Mouse (Mus musculus): Measurements from ENCODE around the gene Plgrkt. TPM values are rescaled to one million over a fixed set of nuclear protein-coding genes. Genes with fewer than 3 reads are reported as not detected.
A peak's percentile ranks its signal among the peaks of the same experiment; 100 is the strongest.

Gene Plgrkt
- polyA plus RNA-seq, 1 experiment from 2014 or later: 68.4 TPM

DNA sequence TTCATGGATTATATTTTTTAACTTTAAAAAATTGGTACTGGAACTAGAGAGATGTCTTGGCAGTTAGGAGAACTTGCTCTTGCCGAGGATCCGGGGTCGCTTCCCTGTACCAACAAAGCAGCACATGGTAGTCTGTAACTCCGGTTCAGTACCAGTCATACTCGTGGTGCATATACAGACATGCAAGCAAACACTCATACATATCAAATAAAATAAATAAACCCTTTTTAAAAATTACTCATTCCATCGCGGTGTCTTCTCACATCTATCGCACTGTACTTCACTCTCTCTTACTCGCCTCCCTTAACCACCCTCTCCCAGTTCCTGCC is 41.4 kb downstream of the Plgrkt start:
- Histone ChIP-seq H3K36me3 (ENCODE audit: control insufficient read depth, insufficient read depth, low read length) (no peaks in the 10 kb centered on the region), H3K4me3 (ENCODE audit: low read depth, low read length) (no peak overlapping the region), H3K4me2 (replicated peaks; ENCODE audit: low read depth, low read length) (peak overlapping the region; percentile 46; the same call in 1 of the 2 replicates), H3K27me3 (ENCODE audit: control insufficient read depth, insufficient read depth, low read length) (no peaks in the 10 kb centered on the region), H3K9me3 (ENCODE audit: control insufficient read depth, low read length) (no peaks in the 10 kb centered on the region), H3K4me1 (replicated peaks; ENCODE audit: control insufficient read depth, insufficient read depth, low read length) (no peaks in the 10 kb centered on the region), H3K9ac (ENCODE audit: low read depth, low read length) (no peak overlapping the region), H3K27ac (ENCODE audit: low read depth, low read length) (no peak overlapping the region)
- ATAC-seq (ENCODE audit: low FRiP score) (no peak), DNase-seq (ENCODE audit: low spot score) (no peak)
- WGBS: 67% methylated on average over 9 of the region's 9 CpGs

DNA sequence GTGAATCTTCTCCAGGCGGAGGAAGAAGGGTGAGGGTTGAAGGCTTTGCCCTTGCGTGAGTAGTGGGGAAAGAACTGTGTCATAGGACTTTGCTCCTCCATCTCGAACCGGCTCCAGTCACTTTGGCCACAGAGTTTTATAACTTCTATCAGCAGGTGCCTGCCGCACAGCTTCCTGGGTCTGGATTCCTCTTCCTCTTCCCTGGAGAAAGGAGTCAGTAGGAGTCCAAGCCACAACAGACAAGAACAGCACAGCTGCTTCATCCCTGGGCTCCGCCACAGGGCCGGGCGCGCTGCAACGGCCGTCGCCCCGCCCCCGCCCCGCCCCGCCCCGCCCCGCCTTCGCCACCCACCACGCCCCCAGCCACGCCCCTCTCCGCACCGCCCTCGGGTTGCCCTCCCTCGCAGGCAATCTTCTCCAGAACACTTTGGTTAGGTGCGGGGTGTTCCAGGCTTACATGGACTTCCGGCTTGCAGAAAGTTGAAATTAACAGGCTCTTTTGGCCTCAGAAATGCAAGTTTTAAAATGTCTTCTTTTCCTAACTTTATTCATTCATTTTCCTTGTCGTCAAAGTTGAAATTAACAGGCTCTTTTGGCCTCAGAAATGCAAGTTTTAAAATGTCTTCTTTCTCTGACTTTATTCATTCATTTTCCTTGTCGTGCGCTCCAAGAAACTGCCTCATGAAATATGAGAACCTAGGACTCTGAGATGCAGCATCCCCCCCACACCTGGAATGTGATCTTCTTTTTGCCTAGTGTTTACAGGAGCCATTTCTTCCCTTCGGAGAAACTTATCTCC is 41.9 kb downstream of the Plgrkt start, which contains the start of gene Insl6:
Gene Insl6 (minus strand): TSS at position 304 of the 799 bp plus-strand sequence.
- H3K27me3 ChIP-seq (ENCODE audit: control insufficient read depth, insufficient read depth, low read length): no peaks in the 10 kb centered on the region
- ATAC-seq (ENCODE audit: low FRiP score): peak; percentile 92
- peak within 1 kb of the TSS; percentile 46 for H3K4me2 ChIP-seq (replicated peaks; ENCODE audit: low read depth, low read length)
- no peaks in the 10 kb centered on the region for H3K9me3 ChIP-seq (ENCODE audit: control insufficient read depth, low read length)
- no peak within 1 kb of the TSS for H3K27ac ChIP-seq (ENCODE audit: low read depth, low read length)
- H3K36me3 ChIP-seq (ENCODE audit: control insufficient read depth, insufficient read depth, low read length): no peaks in the 10 kb centered on the region
- H3K4me3 ChIP-seq (ENCODE audit: low read depth, low read length): peak within 1 kb of the TSS; percentile 16
- no peaks in the 10 kb centered on the region for H3K4me1 ChIP-seq (replicated peaks; ENCODE audit: control insufficient read depth, insufficient read depth, low read length)
- 6% methylated on average over 29 of the region's 31 CpGs for WGBS
- no peak within 1 kb of the TSS; the same call in 1 of the 2 replicates for H3K9ac ChIP-seq (ENCODE audit: low read depth, low read length)
- DNase-seq (ENCODE audit: low spot score): peak; percentile 77

DNA sequence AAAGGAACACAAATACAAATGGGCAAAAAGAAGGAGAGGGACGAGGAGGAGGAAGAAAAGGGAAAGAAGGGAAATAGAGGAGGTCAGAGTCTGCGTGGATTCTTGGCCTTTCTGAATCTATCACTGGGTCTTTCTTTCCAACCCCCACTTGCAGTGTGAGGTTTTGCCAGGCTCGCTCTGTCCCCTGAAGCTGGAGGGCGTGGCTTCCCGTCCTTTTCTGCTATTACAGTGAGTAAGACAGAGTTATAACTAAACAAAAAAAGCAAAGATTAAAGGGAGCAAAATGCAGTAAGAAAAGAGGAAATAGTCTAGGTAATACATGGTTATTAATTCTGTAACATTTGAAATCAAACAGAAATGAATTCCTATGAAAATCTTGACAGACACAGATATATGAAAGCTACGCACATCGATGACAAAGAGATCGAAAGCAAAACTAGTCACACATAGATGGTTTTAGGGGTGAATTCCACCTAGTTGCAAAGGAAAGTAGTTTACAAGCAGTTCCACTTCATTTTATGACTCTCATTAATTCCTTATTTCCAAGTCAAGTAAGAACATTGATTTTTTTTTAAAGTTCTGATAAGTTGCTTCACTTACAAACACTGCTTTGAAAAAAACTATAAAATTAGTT is 43.7 kb downstream of the Plgrkt start:
- H3K4me1 ChIP-seq (replicated peaks; ENCODE audit: control insufficient read depth, insufficient read depth, low read length): no peaks in the 10 kb centered on the region
- H3K27ac ChIP-seq (ENCODE audit: low read depth, low read length): no peak overlapping the region
- no peaks in the 10 kb centered on the region for H3K27me3 ChIP-seq (ENCODE audit: control insufficient read depth, insufficient read depth, low read length)
- H3K4me2 ChIP-seq (replicated peaks; ENCODE audit: low read depth, low read length): no peak overlapping the region
- 77% methylated on average over 8 of the region's 8 CpGs for WGBS
- ATAC-seq (ENCODE audit: low FRiP score) (no peak), DNase-seq (ENCODE audit: low spot score) (no peak)
- H3K4me3 ChIP-seq (ENCODE audit: low read depth, low read length): no peak overlapping the region
- H3K9me3 ChIP-seq (ENCODE audit: control insufficient read depth, low read length): no peaks in the 10 kb centered on the region
- no peaks in the 10 kb centered on the region for H3K36me3 ChIP-seq (ENCODE audit: control insufficient read depth, insufficient read depth, low read length)
- no peak overlapping the region for H3K9ac ChIP-seq (ENCODE audit: low read depth, low read length)

DNA sequence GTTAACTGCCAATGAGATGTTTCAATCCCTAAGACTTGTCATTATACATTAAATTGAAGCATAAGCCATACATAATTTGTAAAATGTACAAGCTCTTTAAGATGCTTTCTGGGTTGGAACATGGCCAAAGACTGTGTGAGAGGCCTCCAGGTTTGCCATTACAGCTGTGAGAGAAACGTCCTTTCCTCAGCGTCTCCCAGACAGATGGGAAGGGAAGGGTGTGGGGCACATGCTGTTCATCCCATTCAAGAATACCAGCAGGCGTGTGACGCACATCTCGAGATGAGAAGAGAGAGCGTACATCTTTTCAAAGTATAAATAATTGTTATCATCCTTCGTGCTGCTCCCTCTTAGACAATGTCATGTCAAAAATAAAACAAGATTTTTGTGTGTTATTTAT is 54.5 kb downstream of the Plgrkt start:
- no peak overlapping the region for H3K4me2 ChIP-seq (replicated peaks; ENCODE audit: low read depth, low read length)
- H3K9ac ChIP-seq (ENCODE audit: low read depth, low read length): no peak overlapping the region
- H3K9me3 ChIP-seq (ENCODE audit: control insufficient read depth, low read length): no peaks in the 10 kb centered on the region; the same call in 1 of the 2 replicates
- H3K36me3 ChIP-seq (ENCODE audit: control insufficient read depth, insufficient read depth, low read length): no peaks in the 10 kb centered on the region
- no peaks in the 10 kb centered on the region for H3K27me3 ChIP-seq (ENCODE audit: control insufficient read depth, insufficient read depth, low read length)
- no peak for ATAC-seq (ENCODE audit: low FRiP score)
- WGBS: 64% methylated on average over 7 of the region's 7 CpGs
- no peaks in the 10 kb centered on the region for H3K4me1 ChIP-seq (replicated peaks; ENCODE audit: control insufficient read depth, insufficient read depth, low read length)
- no peak overlapping the region for H3K4me3 ChIP-seq (ENCODE audit: low read depth, low read length)
- no peak for DNase-seq (ENCODE audit: low spot score)
- H3K27ac ChIP-seq (ENCODE audit: low read depth, low read length): no peak overlapping the region

DNA sequence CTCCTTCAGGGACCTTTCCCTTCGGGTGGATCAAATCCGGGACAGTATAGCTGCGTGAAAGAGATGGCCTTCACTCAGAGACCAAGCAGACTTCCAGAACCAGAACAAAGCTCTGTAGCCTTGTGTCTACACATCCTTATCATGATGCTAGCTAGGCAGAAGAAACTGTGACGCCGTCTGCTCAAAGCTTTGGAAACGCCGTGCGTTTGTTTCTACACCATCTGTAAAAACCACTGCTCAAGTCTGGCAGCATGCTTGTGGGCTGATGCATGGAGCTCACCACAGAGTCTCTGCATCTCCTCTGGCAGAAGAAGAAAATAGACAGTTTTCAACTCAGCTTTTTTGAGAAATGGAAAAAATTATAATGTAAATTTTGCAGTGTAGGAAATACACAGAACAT is 55.4 kb downstream of the Plgrkt start:
- no peak for DNase-seq (ENCODE audit: low spot score)
- ATAC-seq (ENCODE audit: low FRiP score): no peak
- Histone ChIP-seq H3K9me3 (ENCODE audit: control insufficient read depth, low read length) (no peaks in the 10 kb centered on the region; the same call in 1 of the 2 replicates), H3K27ac (ENCODE audit: low read depth, low read length) (no peak overlapping the region), H3K9ac (ENCODE audit: low read depth, low read length) (no peak overlapping the region), H3K4me2 (replicated peaks; ENCODE audit: low read depth, low read length) (no peak overlapping the region), H3K36me3 (ENCODE audit: control insufficient read depth, insufficient read depth, low read length) (no peaks in the 10 kb centered on the region), H3K27me3 (ENCODE audit: control insufficient read depth, insufficient read depth, low read length) (no peaks in the 10 kb centered on the region), H3K4me1 (replicated peaks; ENCODE audit: control insufficient read depth, insufficient read depth, low read length) (no peaks in the 10 kb centered on the region), H3K4me3 (ENCODE audit: low read depth, low read length) (no peak overlapping the region)
- 93% methylated on average over 8 of the region's 8 CpGs for WGBS

DNA sequence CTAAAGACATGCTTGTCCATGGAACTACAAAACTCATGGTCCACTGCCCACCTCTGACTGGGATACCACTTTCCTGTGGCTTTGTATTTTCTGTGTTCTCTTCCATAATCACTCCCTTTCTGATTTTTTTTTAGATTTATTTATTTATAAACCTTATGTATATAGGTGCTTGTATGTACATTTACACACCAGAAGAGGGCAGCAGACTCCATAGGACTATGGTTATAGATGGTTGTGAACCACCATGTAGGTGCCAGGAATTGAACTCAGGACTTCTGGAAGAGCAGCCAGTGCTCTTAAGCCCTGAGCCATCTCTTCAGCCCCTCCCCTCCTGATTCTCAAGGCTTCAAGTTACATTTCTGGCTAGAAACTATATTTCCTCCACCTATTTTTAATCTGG is 58.4 kb downstream of the Plgrkt start:
- Histone ChIP-seq H3K27me3 (ENCODE audit: control insufficient read depth, insufficient read depth, low read length) (no peaks in the 10 kb centered on the region), H3K27ac (ENCODE audit: low read depth, low read length) (no peak overlapping the region), H3K4me1 (replicated peaks; ENCODE audit: control insufficient read depth, insufficient read depth, low read length) (no peaks in the 10 kb centered on the region), H3K9ac (ENCODE audit: low read depth, low read length) (no peak overlapping the region), H3K4me3 (ENCODE audit: low read depth, low read length) (no peak overlapping the region), H3K4me2 (replicated peaks; ENCODE audit: low read depth, low read length) (no peak overlapping the region), H3K9me3 (ENCODE audit: control insufficient read depth, low read length) (no peaks in the 10 kb centered on the region), H3K36me3 (ENCODE audit: control insufficient read depth, insufficient read depth, low read length) (no peaks in the 10 kb centered on the region)
- DNase-seq (ENCODE audit: low spot score): no peak
- ATAC-seq (ENCODE audit: low FRiP score): no peak

DNA sequence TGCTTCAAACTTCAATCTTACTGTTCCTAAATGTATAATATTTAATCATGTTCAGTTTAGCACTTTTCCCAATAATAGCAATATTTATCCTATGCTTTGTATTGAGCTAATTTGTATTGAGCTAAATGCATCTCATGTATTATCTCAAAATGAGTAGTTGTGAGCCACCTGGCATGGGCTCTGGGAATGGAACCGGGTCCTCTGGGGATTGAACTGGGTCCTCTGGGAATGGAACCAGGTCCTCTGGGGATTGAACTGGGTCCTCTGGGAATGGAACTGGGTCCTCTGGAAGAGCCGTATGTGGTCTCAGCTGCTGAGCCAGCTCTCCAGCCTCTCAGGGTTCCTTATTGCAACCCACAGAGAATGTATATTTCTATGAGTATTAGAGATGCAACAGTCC is 65.1 kb downstream of the Plgrkt start:
- H3K27me3 ChIP-seq (ENCODE audit: control insufficient read depth, insufficient read depth, low read length): no peaks in the 10 kb centered on the region
- 89% methylated on average over 2 of the region's 2 CpGs for WGBS
- H3K4me1 ChIP-seq (replicated peaks; ENCODE audit: control insufficient read depth, insufficient read depth, low read length): no peaks in the 10 kb centered on the region
- no peak overlapping the region for H3K9ac ChIP-seq (ENCODE audit: low read depth, low read length)
- no peaks in the 10 kb centered on the region for H3K36me3 ChIP-seq (ENCODE audit: control insufficient read depth, insufficient read depth, low read length)
- ATAC-seq (ENCODE audit: low FRiP score) (no peak), DNase-seq (ENCODE audit: low spot score) (no peak)
- H3K4me2 ChIP-seq (replicated peaks; ENCODE audit: low read depth, low read length): no peak overlapping the region
- H3K4me3 ChIP-seq (ENCODE audit: low read depth, low read length): no peak overlapping the region
- H3K27ac ChIP-seq (ENCODE audit: low read depth, low read length): no peak overlapping the region
- no peaks in the 10 kb centered on the region for H3K9me3 ChIP-seq (ENCODE audit: control insufficient read depth, low read length)

DNA sequence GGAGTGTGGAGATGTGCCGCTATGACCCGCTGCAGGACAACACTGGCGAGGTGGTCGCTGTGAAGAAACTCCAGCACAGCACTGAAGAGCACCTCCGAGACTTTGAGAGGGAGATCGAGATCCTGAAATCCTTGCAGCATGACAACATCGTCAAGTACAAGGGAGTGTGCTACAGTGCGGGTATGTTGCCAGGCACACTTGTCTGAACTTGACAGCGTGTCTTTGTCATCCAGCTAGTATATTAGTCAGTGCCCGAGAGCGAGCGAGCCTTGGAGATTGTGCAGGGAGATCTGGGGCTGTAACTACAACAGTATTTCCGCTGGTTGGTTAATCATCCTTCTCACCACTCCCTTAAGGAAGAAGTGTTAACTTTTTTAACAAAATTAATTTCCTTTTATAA is 66.3 kb downstream of the Plgrkt start:
- H3K27me3 ChIP-seq (ENCODE audit: control insufficient read depth, insufficient read depth, low read length): no peaks in the 10 kb centered on the region
- DNase-seq (ENCODE audit: low spot score) (no peak), ATAC-seq (ENCODE audit: low FRiP score) (no peak)
- no peaks in the 10 kb centered on the region for H3K9me3 ChIP-seq (ENCODE audit: control insufficient read depth, low read length)
- H3K9ac ChIP-seq (ENCODE audit: low read depth, low read length): no peak overlapping the region
- H3K4me3 ChIP-seq (ENCODE audit: low read depth, low read length): no peak overlapping the region
- no peaks in the 10 kb centered on the region for H3K4me1 ChIP-seq (replicated peaks; ENCODE audit: control insufficient read depth, insufficient read depth, low read length)
- 93% methylated on average over 13 of the region's 13 CpGs for WGBS
- no peak overlapping the region for H3K4me2 ChIP-seq (replicated peaks; ENCODE audit: low read depth, low read length)
- no peaks in the 10 kb centered on the region for H3K36me3 ChIP-seq (ENCODE audit: control insufficient read depth, insufficient read depth, low read length)
- H3K27ac ChIP-seq (ENCODE audit: low read depth, low read length): no peak overlapping the region
